Mouse (Mus musculus): ENCODE measurements at regions not wholly inside any gene's neighbourhood (a gene's known extent, or its start where the extent isn't known, plus 50 kb on each side); places are given as distances from the start of the nearest gene placed in this dataset.

- TF ChIP-seq CTCF (IDR thresholded peaks at IDR 0.05; ENCODE audit: low read depth) (no peak), EP300 (IDR thresholded peaks at IDR 0.05; ENCODE audit: low read depth) (no peak)
Measured at GRCm38 (mm10) chr1:89211116-89211515, 140.9 kb downstream of the Sh3bp4 start.

Measured in liver, embryonic 14.5 days (tissue).